Mouse (Mus musculus) left cerebral cortex, postnatal 10 days (tissue): Measurements from ENCODE around the gene Mad1l1. TPM values are rescaled to one million over a fixed set of nuclear protein-coding genes. Genes with fewer than 3 reads are reported as not detected.

ENCODE experiments used
- DNase-seq, 2 experiments: peaks; one replicate each; pipeline ENCODE4 v3.0.0; 2021 to 2022; ENCODE audit warnings: low spot score in 2 of 2, mixed read lengths in 1 of 2; ENCODE audit errors: extremely low spot score in 1 of 2
- intact Hi-C: fragments of 180-260 bp; cut with DNase I; formaldehyde crosslinking; loops from one replicate; pipeline ENCODE4 v1.15.1; 2025
- total RNA-seq, 2 experiments: library from RNA; stranded (reverse); gene quantifications; 2 replicates each; pipeline ENCODE4 v1.2.3; 2021

The Mad1l1 gene
- total RNA-seq, 2 experiments from 2014 or later, result 23.8 to 24.4 TPM

GRCm38 (mm10) chr5:139964391-139964790 is 357.0 kb downstream of the Mad1l1 start:
- DNase-seq, result no peak
- intact Hi-C loops, result no loop called here

GRCm38 (mm10) chr5:139959741-139960140 is 361.6 kb downstream of the Mad1l1 start:
- no peak for DNase-seq
- intact Hi-C loops, result no loop called here

Other genes with a start within 250 kb of the Mad1l1 start
- 1 to 10 TPM; 7.2 to 7.9 TPM for gene Nudt1, start 104 bp upstream of the Mad1l1 start, total RNA-seq
- gene Mrm2, start 10.3 kb upstream of the Mad1l1 start, total RNA-seq, result 10 to 100 TPM in 1 of 2 experiments, 1 to 10 TPM in 1; 9.6 to 10.2 TPM
- gene Snx8, start 67.7 kb upstream of the Mad1l1 start, total RNA-seq, result 10 to 100 TPM; 22.3 to 24.5 TPM
- gene Eif3b, start 97.8 kb upstream of the Mad1l1 start, total RNA-seq, result 100 to 1,000 TPM; 120 TPM
- not detected for gene Gm4869, start 124.1 kb upstream of the Mad1l1 start, total RNA-seq
- 10 to 100 TPM; 20.2 to 21.5 TPM for gene Chst12, start 184.0 kb upstream of the Mad1l1 start, total RNA-seq
- not detected for gene Grifin, start 243.5 kb upstream of the Mad1l1 start, total RNA-seq